Comparison of ENCODE assay signal across 14 mouse cellular contexts in genomic region chr19:6292262-6292661, GRCm38 (mm10). TPM values are rescaled to one million over a fixed set of nuclear protein-coding genes. Genes with fewer than 3 reads are reported as not detected.
DNase-seq lines count a peak whose midpoint lies in the region; ATAC-seq and TF ChIP-seq lines count a peak whose summit lies in the region.
"Had no signal": no experiment of that assay in that cellular context is flagged by ENCODE, and none has a peak within 500 bp of the region (broad histone marks: within the 10 kb centered on the region; RNA-seq: fewer than 3 reads in every experiment).

No protein-coding gene starts in this region.

- no peak for TF ChIP-seq POLR2A in heart, adult 2 months (IDR thresholded peaks at IDR 0.05; ENCODE audit: insufficient read depth, low read depth, low read length)
- no peak for TF ChIP-seq POLR2A in liver, adult 2 months (IDR thresholded peaks at IDR 0.05; ENCODE audit: extremely low read depth, insufficient read depth, low read length)

- 60% methylated on average over 5 of the region's 5 CpGs for WGBS in heart, adult 2 months
- WGBS in liver, adult 2 months, result 67% methylated on average over 5 of the region's 5 CpGs
- WGBS in liver, embryonic 14.5 days (ENCODE audit: insufficient replicate concordance), result 84% methylated on average over 5 of the region's 5 CpGs

- peaks cover 11% of the 10 kb centered on the region for H3K79me2 ChIP-seq in heart, adult 2 months (replicated peaks; ENCODE audit: control insufficient read depth, insufficient read depth, low read length)
- peaks cover 5% of the 10 kb centered on the region; the same call in 1 of the 2 replicates for H3K79me2 ChIP-seq in liver, adult 2 months (ENCODE audit: control insufficient read depth, insufficient read depth, low read length)

- peak in 1 of 2 experiments; percentile 37 for DNase-seq in heart, adult 2 months
- DNase-seq in heart, adult 9 months (ENCODE audit: low spot score in 2 of 2), result no peak
- no peak for DNase-seq in liver, adult 2 months (ENCODE audit: extremely low read depth, low read depth, low spot score)
- DNase-seq in liver, result no peak
- DNase-seq in liver, embryonic 14.5 days (ENCODE audit: low read depth in 3 of 3, low spot score in 3 of 3), result no peak
- no peak for DNase-seq in urinary bladder, postnatal 10 days (ENCODE audit: low spot score)
- DNase-seq in lung, adult 18-20 months, result no peak
- DNase-seq: forebrain, postnatal 0 days; gastrocnemius, postnatal 10 days; lung, adult 2 months; thymus, postnatal 14 days had no signal

- no peaks in the 10 kb centered on the region for H3K9me3 ChIP-seq in liver, embryonic 14.5 days (ENCODE audit: control insufficient read depth, low read length)
- H3K9me3 ChIP-seq: neural tube, embryonic 13.5 days; stomach, embryonic 15.5 days had no signal

- peaks cover 54% of the 10 kb centered on the region for H3K36me3 ChIP-seq in heart, adult 2 months (ENCODE audit: control insufficient read depth, insufficient read depth, low read length)
- H3K36me3 ChIP-seq in liver, adult 2 months (ENCODE audit: control insufficient read depth, insufficient read depth, low read length), result peaks cover 3% of the 10 kb centered on the region; the same call in 1 of the 2 replicates
- peaks cover 47% of the 10 kb centered on the region for H3K36me3 ChIP-seq in liver, embryonic 14.5 days (replicated peaks; ENCODE audit: control insufficient read depth, insufficient read depth, low read depth)

- intact Hi-C loops in heart, adult 2 months (cut with DNase I), result no loop called here

- H3K4me1 ChIP-seq in heart, adult 2 months (ENCODE audit: control insufficient read depth, insufficient read depth, low read length), result peaks cover 59% of the 10 kb centered on the region
- peaks cover 23% of the 10 kb centered on the region for H3K4me1 ChIP-seq in liver, adult 2 months (ENCODE audit: control insufficient read depth, insufficient read depth, low read length)
- H3K4me1 ChIP-seq in liver, embryonic 14.5 days (replicated peaks; ENCODE audit: control insufficient read depth in 2 of 2, insufficient read depth in 2 of 2, low read length in 1 of 2), result peaks cover 46 to 56% of the 10 kb centered on the region in 2 experiments

- peak overlapping the region; percentile 87 for H3K27ac ChIP-seq in heart, adult 2 months
- H3K27ac ChIP-seq in liver, adult 2 months (replicated peaks; ENCODE audit: insufficient read depth, low read depth, low read length), result peak overlapping the region; percentile 74
- peak overlapping the region; percentile 25 for H3K27ac ChIP-seq in liver, embryonic 14.5 days
- H3K27ac ChIP-seq: neural tube, embryonic 13.5 days had no signal

- peak overlapping the region; percentile 39; the same call in 1 of the 2 replicates for H3K9ac ChIP-seq in heart, adult 2 months (ENCODE audit: low read depth, low read length)
- no peak overlapping the region for H3K9ac ChIP-seq in liver, adult 2 months (ENCODE audit: low read depth, low read length)
- H3K9ac ChIP-seq in liver, embryonic 14.5 days (replicated peaks), result no peak overlapping the region
- H3K9ac ChIP-seq: forebrain, postnatal 0 days; neural tube, embryonic 13.5 days; stomach, embryonic 15.5 days had no signal

- H3K4me2 ChIP-seq in liver, embryonic 14.5 days (ENCODE audit: low read depth), result no peak overlapping the region
- H3K4me2 ChIP-seq: neural tube, embryonic 13.5 days; stomach, embryonic 15.5 days had no signal

- no peaks in the 10 kb centered on the region for H3K27me3 ChIP-seq in heart, adult 2 months (ENCODE audit: control insufficient read depth, insufficient read depth, low read length)
- H3K27me3 ChIP-seq in liver, adult 2 months (ENCODE audit: control insufficient read depth, insufficient read depth, low read length), result no peaks in the 10 kb centered on the region
- no peaks in the 10 kb centered on the region for H3K27me3 ChIP-seq in liver, embryonic 14.5 days (ENCODE audit: control insufficient read depth, insufficient read depth, low read length)
- H3K27me3 ChIP-seq: neural tube, embryonic 13.5 days; Patski; stomach, embryonic 15.5 days had no signal

- no peak for ATAC-seq in liver, embryonic 14.5 days (ENCODE audit: insufficient read depth)
- ATAC-seq: forebrain, postnatal 0 days; Patski had no signal

- 0 out of 2 replicates have a peak, but pooled peaks have one; percentile 7 for TF ChIP-seq EP300 in heart, adult 2 months (IDR thresholded peaks at IDR 0.05; ENCODE audit: insufficient read depth, low read depth, low read length)
- TF ChIP-seq EP300 in liver, embryonic 14.5 days (IDR thresholded peaks at IDR 0.05; ENCODE audit: low read depth), result no peak

- no peak for TF ChIP-seq CTCF in heart, adult 2 months (IDR thresholded peaks at IDR 0.05)
- no peak for TF ChIP-seq CTCF in liver, adult 2 months (IDR thresholded peaks at IDR 0.05; ENCODE audit: low read depth, low read length)
- no peak; the same call in 1 of the 2 replicates for TF ChIP-seq CTCF in liver, embryonic 14.5 days (IDR thresholded peaks at IDR 0.05; ENCODE audit: low read depth)

- no peak overlapping the region for H3K4me3 ChIP-seq in heart, adult 2 months
- H3K4me3 ChIP-seq in liver, adult 2 months (ENCODE audit: insufficient read depth, low read depth, low read length), result no peak overlapping the region
- H3K4me3 ChIP-seq in liver, embryonic 14.5 days (ENCODE audit: insufficient read depth in 1 of 2, low read depth in 2 of 2, low read length in 2 of 2), result no peak overlapping the region
- H3K4me3 ChIP-seq: neural tube, embryonic 13.5 days; stomach, embryonic 15.5 days had no signal

RNA-seq across cellular contexts. Expression of gene Cdc42bpg, which starts 14.0 kb away (rescaled TPM):
- total RNA-seq in heart, adult 2 months (2021), result 10 to 100 TPM; 11.7 to 13.9 TPM
- polyA plus RNA-seq in heart, adult 2 months (2012; rRNA removed), result 7.0 and 7.7 TPM in 2 replicates
- 3.1 and 4.6 TPM in 2 replicates for total RNA-seq in liver, adult 2 months (2014; rRNA removed)
- 6.7 and 7.3 TPM in 2 replicates for polyA plus RNA-seq in liver, adult 2 months (2012; rRNA removed)
- 2.0 and 2.1 TPM in 2 replicates for polyA plus RNA-seq in liver, embryonic 14.5 days (2012; rRNA removed)
- polyA plus RNA-seq in liver, embryonic 14.5 days (2014; fragmentation: Nextera tagmentation; extraction: Ambion mirVana), result 0.32 and 0.33 TPM in 2 replicates

RNA-seq across cellular contexts. Expression of gene Ehd1, which starts 15.7 kb away (rescaled TPM):
- 100 to 1,000 TPM in 1 of 2 experiments, 10 to 100 TPM in 1; 98.0 to 120 TPM for total RNA-seq in heart, adult 2 months (2021)
- polyA plus RNA-seq in heart, adult 2 months (2012; rRNA removed), result 111 and 142 TPM in 2 replicates
- 25.3 and 29.7 TPM in 2 replicates for total RNA-seq in liver, adult 2 months (2014; rRNA removed)
- 140 and 154 TPM in 2 replicates for polyA plus RNA-seq in liver, adult 2 months (2012; rRNA removed)
- 65.3 and 81.6 TPM in 2 replicates for polyA plus RNA-seq in liver, embryonic 14.5 days (2012; rRNA removed)
- 38.0 and 49.6 TPM in 2 replicates for polyA plus RNA-seq in liver, embryonic 14.5 days (2014; fragmentation: Nextera tagmentation; extraction: Ambion mirVana)

RNA-seq across cellular contexts. Expression of gene Men1, which starts 42.5 kb away (rescaled TPM):
- total RNA-seq in heart, adult 2 months (2021), result 10 to 100 TPM; 13.9 to 14.0 TPM
- polyA plus RNA-seq in heart, adult 2 months (2012; rRNA removed), result 19.4 and 19.6 TPM in 2 replicates
- 9.3 and 10.1 TPM in 2 replicates for total RNA-seq in liver, adult 2 months (2014; rRNA removed)
- polyA plus RNA-seq in liver, adult 2 months (2012; rRNA removed), result 26.6 and 29.4 TPM in 2 replicates
- 19.9 and 20.4 TPM in 2 replicates for polyA plus RNA-seq in liver, embryonic 14.5 days (2012; rRNA removed)
- 12.5 and 13.5 TPM in 2 replicates for polyA plus RNA-seq in liver, embryonic 14.5 days (2014; fragmentation: Nextera tagmentation; extraction: Ambion mirVana)

RNA-seq across cellular contexts. Expression of gene Map4k2, which starts 48.7 kb away (rescaled TPM):
- 10 to 100 TPM; 36.1 to 38.4 TPM for total RNA-seq in heart, adult 2 months (2021)
- polyA plus RNA-seq in heart, adult 2 months (2012; rRNA removed), result 88.9 and 107 TPM in 2 replicates
- 12.8 and 17.1 TPM in 2 replicates for total RNA-seq in liver, adult 2 months (2014; rRNA removed)
- 33.0 and 39.1 TPM in 2 replicates for polyA plus RNA-seq in liver, adult 2 months (2012; rRNA removed)
- 15.9 and 17.6 TPM in 2 replicates for polyA plus RNA-seq in liver, embryonic 14.5 days (2012; rRNA removed)
- polyA plus RNA-seq in liver, embryonic 14.5 days (2014; fragmentation: Nextera tagmentation; extraction: Ambion mirVana), result 3.0 and 3.7 TPM in 2 replicates

RNA-seq across cellular contexts. Expression of gene Atg2a, which starts 50.8 kb away (rescaled TPM):
- total RNA-seq in heart, adult 2 months (2021), result 10 to 100 TPM; 20.5 to 24.5 TPM
- polyA plus RNA-seq in heart, adult 2 months (2012; rRNA removed), result 26.3 and 26.7 TPM in 2 replicates
- 9.1 and 16.0 TPM in 2 replicates for total RNA-seq in liver, adult 2 months (2014; rRNA removed)
- 26.8 and 32.3 TPM in 2 replicates for polyA plus RNA-seq in liver, adult 2 months (2012; rRNA removed)
- 5.0 and 5.4 TPM in 2 replicates for polyA plus RNA-seq in liver, embryonic 14.5 days (2012; rRNA removed)
- 4.1 and 4.4 TPM in 2 replicates for polyA plus RNA-seq in liver, embryonic 14.5 days (2014; fragmentation: Nextera tagmentation; extraction: Ambion mirVana)

Comparison
In these comparisons a context has a peak if more than half of its experiments do, and no peak if none do; other contexts are left out.
1. H3K27ac ChIP-seq: peak in every context shown above with its lines; median percentile 87 in heart, adult 2 months; 74 in liver, adult 2 months; 25 in liver, embryonic 14.5 days.